Mouse (Mus musculus) gastrocnemius, postnatal 25 days (tissue): Measurements from ENCODE around the gene Fgf22. TPM values are rescaled to one million over a fixed set of nuclear protein-coding genes. Genes with fewer than 3 reads are reported as not detected.

Experiments
- DNase-seq: peaks from one replicate; pipeline ENCODE4 v3.0.0; 2022
- long read RNA-seq, 2 experiments: library from polyadenylated mRNA; stranded (forward); transcript quantifications; one replicate each; pipeline ENCODE4 v2.0.0; 2021
- total RNA-seq, 2 experiments: library from RNA; stranded (reverse); gene quantifications; 1 replicate in 1 of 2; 2 replicates in 1 of 2; pipeline ENCODE4 v1.2.3; 2021

Gene Fgf22
- not detected for total RNA-seq
- long read RNA-seq, experiment 1, result 0 reads
- long read RNA-seq, experiment 2, result 0 reads

DNA sequence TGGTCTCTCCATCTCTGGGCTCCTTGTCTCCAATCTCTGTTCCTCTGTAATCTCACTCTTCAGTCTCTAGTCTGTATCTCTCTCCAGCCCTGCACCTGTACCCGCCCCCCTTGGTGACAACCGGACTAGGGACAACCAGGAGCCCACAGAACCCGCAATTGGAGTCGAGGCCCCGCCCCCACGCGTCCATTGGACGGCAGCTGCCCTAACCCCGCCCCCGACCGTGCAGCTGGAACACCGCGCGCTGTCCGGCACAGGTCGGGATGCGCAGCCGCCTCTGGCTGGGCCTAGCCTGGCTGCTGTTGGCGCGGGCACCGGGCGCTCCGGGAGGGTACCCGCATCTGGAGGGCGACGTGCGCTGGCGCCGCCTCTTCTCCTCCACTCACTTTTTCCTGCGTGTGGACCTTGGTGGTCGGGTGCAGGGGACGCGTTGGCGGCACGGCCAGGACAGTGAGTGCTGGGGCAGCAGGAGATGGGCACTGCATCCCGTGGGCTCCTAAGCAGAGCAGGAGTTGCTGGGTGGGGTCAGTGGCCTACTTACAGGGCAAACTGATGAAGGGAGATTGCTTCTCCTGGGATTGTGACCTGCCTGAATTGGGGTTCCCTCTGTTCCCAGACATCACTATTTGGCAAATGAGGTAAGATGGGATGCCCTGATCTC is at the start of gene Fgf22:
TSS of gene Fgf22 (plus strand) at position 221 of the 661 bp plus-strand sequence.
- peak; percentile 68 for DNase-seq

DNA sequence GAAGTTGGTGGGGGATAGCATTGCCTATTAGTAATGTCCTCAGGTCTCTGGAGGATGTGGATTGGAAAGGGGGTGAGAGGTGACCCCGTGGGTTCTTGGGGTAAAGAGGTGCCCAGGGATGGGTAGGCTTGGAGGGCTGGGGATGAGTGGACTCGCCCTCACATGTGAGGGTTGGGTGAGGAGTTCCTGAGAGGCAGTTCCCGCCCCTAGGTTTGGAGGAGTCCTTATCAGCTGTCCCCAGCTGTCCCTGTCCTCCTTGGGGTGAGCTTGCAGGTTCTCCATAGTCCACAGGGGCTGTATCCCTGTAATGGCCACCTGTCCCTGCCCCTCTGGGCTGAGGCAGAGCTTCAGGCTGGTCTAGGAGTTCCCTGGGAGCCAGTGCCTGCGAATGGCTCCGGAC is 48.9 kb upstream of the Fgf22 start:
- DNase-seq, result no peak

DNA sequence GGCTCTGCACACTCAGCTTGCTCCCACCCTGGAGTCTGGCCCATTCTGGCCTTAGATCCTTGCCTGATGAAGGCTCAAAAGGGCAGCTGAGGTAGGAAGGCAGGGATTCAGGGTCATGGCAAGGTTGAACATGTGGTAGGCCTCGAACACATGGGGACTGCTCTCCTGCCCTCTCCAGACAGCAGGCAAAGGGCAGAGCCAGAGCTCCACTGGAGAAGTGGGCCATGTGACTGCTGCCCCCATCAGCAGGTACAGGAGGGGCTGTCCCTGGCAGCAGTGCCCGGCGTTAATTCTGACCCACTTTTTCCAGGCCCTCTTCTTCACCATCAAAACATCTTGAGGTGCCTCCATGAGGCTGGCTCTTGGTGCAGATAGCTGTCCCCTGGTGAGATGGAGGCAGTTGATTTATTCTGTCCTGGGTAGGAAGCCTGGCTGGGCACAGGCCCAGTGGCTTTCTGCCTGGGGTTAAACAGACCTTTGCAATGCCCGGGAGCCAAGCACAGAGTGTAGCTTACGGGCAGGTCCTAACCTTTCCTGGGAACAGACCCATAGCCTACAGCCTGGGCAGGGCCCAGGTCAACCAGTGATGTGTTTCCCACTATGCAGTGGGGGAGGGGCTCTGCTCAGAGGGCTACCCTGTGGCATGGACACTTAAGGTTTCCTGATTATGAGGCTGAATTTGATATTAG is 48.3 kb upstream of the Fgf22 start:
- peak; percentile 89 for DNase-seq

DNA sequence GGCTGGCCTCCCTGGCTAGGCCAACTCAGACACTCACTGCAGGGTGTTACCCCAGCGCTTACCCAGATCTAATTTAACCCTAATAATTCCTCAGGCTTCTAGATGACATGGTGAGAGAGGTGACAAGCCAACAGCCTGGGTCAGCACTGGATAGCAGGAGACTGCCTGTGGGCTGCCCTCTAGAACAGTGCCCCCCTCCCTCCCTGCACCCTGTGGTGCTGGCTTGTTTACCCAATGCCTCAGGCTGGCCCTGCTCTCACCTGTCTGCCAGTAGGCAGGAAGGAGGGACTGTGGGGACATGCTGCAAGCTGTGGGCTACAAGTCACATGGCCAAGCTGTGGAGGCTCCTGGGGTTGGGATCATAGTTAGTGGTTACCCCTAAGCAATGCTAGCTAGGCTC is 47.7 kb upstream of the Fgf22 start:
- DNase-seq, result peak; percentile 75

DNA sequence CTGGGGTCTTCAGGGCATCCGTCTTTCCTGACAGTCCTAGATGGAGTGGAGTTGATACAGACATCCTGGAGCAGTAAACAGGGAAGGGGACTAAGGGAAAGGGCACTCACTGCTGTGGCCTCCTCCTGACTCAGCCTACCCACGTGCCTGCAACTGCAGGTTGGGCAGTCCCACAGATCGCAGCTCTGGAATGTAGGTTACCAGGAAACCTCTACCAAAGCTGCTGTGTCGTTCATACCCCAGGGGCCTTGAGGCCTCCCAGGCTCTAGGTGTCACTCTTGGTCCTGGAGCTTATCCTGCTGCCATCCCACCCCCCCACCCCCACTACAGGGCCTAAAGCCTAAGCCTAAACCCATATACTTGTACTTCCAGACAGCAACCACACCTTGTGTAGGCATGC is 47.1 kb upstream of the Fgf22 start:
- no peak for DNase-seq

DNA sequence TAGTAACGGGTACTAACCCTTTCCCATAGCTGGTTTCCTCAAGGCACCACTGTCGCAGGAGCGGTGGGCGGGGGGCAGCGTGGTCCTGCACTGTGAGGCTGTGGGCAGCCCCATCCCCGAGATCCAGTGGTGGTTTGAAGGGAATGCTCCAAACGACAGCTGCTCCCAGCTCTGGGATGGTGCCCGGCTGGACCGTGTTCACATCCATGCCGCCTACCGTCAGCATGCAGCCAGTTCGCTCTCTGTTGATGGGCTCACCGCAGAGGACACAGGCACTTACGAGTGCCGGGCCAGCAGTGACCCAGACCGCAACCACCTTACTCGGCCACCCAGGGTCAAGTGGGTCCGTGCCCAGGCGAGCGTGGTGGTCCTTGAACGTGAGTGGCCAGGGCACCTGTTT is 46.2 kb upstream of the Fgf22 start:
- peak; percentile 57 for DNase-seq

DNA sequence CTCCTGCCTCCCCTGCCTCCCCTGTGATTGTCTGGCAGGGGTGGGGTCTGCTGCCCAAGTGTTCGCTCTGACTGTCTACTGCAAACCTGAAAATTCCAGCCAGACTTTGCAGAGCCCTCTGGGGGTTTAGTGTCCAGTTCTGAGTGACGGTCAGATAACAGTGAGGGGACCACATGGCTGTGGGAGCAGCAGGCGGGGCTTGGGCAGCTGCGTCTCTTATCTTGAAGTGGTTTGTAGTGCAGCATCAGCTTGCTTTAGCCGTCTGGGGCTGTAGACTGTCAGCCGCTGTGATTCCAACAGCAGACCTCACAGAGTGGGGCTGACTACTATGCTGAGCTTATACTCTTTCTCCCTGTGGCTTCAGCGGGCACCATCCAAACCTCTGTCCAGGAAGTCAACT is 45.6 kb upstream of the Fgf22 start:
- DNase-seq, result no peak

DNA sequence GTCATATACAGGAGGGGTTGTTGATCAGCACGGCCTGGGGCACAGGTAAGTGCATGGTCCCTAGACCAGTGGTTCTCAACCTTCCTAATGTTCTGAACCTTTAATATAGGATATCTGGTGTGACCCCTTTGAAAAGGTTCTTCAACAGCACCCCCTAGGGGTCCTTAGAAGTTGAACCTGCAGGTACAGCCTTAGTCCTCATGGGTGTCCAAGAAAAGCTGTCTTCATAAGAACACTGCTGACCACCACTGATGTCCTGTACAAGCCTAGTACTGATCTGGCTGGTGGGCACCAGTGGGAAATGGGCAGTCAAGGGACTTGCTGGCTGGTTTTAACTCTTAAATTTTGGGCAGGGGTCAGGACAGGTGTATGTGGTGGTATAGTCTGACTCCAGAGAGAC is 42.8 kb upstream of the Fgf22 start:
- DNase-seq, result no peak

DNA sequence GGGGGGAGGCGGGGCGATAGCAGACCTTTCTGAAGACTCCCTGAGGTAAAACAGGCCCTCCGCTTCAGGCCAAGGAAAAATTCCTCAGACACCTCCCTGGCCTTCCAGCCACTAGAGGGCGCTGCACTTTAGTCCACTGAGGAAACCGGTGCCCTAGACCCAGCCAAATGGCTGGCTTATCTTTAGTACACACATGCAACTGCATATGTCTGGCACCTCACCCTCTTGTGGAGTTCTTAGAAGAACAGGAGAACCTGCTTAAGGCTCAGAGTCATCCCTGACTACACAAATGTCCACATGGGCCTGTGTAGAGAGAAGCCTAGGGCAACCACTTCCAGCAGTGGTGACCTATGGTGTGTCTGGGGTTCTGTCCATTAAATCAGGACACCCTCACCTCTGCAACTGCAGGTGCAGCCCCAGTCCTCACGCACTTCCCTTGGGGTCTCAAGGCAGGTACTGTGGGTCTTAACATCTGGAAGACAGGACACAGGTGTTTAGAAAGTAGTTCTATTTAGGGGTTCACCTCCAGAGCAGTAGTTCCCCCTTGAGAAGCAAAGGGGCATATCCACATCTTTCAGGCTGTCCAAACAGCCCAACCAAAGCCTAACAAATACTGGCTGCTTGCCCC is 42.3 kb upstream of the Fgf22 start:
- DNase-seq, result no peak

DNA sequence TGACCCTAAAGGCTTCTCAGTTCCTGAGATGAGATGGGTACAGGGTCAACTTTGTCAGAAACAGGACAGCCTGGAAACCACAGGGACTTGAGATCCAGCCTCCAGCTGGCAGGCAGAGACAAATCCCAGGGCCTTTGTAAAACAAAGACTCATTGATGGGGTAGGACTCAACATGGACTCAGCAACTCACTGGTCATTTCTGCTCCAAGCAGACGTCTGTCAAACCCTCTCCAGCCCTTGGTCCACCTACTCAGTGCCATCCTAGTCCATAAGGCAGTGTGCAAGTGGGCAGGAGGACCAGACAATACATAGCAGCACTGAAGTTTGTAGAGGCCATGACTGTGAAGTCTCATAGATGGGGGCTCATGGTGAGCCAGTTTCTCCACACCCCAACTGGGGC is 41.7 kb upstream of the Fgf22 start:
- DNase-seq, result no peak

DNA sequence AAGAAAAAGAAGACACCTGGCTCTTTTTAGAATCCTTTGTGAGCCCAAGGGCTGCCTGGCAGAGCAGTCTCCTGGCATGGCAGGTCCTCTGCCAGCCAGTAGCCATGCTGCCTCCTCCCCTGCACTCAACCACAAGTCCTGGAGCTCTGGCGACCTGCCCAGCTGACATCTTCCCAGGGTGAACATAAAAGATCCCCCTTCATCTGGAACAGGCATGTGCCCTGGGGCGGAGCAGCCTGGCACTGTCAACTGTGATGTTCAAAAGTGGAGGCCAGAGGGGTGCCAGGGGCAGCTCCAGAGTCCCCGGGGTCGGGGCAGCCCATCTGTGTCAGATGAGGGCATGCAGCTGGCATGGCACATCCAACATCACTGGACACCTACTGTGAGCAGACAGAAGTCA is 39.9 kb upstream of the Fgf22 start:
- DNase-seq, result no peak

DNA sequence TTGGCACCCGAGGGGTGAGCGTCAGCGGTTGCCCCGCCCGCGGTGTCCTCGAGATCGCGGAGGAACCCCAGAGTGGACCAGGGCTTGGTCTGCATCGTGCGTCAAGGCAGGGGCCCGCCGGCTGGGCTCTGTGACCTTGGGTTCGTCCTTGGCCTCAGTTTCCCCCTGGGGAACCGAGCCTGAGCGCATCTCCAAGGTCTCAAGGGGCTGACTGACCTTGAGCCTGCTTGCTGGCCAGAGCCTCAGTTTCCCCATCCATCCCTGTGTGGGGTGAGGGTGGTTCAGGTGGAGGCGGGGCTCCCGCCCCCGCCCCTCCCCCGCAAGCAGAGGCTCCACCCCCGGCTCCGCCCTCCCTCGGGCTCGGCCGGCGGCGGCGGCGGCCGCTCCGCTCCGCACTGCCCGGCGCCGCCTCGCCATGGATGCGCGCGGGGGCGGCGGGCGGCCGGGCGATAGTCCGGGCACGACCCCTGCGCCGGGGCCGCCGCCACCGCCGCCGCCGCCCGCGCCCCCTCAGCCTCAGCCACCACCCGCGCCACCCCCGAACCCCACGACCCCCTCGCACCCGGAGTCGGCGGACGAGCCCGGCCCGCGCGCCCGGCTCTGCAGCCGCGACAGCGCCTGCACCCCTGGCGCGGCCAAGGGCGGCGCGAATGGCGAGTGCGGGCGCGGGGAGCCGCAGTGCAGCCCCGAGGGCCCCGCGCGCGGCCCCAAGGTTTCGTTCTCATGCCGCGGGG is 38.5 kb upstream of the Fgf22 start, which contains the start of gene Hcn2:
TSS of gene Hcn2 (plus strand) at position 381 of the 734 bp plus-strand sequence.
- DNase-seq, result no peak

DNA sequence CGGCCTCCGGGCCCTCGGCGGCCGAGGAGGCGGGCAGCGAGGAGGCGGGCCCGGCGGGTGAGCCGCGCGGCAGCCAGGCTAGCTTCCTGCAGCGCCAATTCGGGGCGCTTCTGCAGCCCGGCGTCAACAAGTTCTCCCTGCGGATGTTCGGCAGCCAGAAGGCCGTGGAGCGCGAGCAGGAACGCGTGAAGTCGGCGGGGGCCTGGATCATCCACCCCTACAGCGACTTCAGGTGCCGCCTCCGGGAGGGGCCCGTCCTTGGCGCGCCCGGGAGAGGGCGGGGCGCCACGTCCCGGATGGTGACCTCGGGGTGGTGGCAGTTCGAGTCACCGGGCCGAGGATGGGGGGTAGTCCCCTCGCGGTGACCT is 37.9 kb upstream of the Fgf22 start:
- no peak for DNase-seq

DNA sequence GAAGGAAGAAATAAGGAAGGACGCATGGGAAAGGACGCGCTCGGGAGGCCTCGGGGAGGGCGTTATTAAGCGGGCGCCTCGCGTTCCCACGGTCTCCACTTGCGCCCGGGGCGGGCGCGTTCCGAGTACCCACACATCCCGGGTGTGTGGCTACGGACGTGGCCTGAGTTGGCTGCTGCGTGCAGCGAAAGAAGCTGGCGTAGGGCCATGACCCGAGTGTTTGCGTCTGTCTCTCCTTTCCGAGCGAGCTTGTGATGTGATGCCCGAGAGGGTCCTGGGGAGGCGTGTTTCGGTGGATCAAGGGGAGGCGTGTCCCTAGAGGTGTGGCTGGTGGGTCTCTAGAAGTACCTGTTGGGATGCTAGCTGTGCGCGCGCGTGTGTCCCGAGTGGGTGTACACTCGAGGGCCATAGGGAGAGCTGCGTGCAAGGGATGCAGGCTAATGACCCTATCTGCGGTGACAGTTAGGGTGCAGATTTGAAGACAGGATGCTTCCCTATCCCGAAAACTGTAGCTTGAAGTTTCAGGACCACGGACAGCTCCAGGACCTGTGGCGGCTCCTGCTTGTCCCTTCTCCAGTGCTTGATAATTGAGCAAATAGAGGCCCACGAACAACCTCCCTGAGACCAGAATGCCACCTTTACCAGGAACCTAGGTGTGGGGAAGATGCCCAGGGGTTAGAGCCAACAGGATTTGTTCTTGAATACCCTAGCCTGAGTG is 37.1 kb upstream of the Fgf22 start:
- DNase-seq, result no peak

DNA sequence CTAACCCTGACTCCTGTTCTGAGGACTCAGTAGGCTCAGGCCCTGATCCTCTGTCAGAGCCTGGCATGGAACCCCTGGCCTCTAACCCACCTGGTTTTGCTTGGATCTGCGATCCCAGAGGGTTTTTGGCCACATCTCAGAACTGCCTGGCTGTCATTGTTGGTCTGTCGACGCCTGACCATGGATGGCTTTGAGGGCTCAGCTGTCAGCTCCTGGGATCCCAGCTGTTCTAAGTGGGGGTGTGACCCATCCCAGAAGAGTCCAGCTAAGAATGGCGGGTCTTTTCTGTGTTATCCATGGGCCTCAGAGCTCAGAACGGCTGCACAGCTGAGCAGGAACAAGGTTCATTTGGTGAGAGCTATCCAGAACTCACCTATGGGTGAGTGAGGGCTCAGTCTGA is 33.8 kb upstream of the Fgf22 start:
- no peak for DNase-seq

DNA sequence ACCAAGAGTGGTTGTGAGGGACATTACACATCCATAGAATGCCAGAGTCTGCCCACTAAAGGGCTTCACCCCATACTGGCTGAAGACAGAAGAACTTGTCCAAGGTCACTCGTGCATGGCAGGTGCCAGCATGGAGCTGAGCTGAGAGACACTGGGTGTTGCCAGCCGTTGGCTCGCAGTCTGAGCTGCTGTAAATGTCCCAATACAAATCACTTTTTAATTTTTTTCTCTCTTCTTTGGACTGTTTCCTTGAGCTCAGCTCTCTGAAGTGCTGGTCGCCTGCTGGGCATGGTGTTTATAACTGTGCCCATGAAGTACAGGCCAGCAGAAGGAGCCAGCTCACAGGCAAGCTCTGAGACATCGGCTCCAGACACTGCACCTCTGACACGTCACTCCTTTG is 31.8 kb upstream of the Fgf22 start:
- DNase-seq, result no peak

DNA sequence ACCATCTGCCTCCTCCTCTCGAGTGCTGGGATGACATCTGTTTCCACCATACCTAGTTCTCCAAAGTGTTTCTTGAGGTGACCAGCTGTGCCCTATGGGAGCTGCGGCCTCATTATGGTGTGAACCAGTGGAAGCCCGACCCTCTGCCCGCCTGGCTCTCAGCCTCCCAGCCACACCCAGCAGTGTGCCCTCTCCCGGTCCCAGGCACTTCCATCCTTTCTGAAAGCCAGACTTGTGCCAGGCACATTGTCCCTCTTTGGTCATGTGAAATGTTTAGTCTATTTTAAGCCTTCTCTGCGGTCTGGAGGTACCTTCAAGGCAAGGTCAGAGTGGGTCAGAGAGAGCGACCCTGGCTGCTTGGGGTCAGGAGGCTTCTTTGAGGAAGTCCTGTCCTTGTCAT is 31.2 kb upstream of the Fgf22 start:
- DNase-seq, result no peak

DNA sequence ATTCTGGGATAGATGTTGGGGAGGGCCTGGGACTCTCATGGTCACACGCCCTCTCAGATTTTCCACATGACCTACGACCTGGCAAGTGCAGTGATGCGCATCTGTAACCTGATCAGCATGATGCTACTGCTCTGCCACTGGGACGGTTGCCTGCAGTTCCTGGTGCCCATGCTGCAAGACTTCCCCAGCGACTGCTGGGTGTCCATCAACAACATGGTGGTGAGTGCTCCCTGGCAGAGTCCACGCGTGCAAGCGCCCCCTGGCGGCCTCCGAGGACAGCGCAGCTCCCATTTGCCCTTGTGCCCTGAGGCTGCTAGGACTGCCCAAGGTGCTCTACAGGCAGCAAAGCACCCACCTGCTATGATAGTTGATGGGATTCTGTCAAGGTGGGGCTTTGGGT is 28.8 kb upstream of the Fgf22 start:
- DNase-seq, result peak; percentile 60

DNA sequence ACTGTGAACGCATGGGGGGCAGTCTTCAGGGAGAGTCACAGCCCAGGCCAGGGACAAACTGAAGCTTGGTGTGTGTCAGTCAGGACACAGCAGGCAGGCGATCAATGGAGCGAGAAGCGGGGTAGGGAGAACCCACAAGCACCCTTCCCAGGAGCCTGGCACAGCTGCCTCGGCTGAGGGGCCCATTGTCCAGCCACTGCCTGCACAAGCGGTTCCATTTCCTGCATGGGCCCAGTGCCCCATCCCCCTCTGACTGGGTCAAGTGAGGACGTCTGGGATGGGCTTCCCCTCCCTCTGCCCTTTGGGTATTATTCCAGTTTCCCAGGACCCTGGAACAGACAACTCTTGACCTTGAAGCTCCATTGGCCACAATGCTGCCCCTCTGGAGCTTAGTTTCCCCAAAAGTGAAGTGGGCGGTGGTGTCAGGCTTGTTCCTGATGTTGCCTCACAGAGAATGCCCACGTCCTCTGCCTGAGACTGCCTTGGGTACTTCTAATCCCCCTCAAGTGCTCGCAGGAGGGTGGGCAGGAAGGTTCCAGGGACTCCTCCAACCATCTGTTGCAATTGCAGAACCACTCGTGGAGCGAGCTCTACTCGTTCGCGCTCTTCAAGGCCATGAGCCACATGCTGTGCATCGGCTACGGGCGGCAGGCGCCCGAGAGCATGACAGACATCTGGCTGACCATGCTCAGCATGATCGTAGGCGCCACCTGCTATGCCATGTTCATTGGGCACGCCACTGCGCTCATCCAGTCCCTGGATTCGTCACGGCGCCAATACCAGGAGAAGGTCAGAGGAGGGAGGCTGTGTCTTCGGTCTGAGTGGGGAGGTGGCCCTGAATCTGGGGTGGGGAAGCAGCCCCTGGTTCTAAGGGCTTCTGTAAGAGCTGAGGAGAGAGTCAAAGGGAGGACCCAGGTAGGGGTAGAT is 26.3 kb upstream of the Fgf22 start:
- DNase-seq, result no peak

DNA sequence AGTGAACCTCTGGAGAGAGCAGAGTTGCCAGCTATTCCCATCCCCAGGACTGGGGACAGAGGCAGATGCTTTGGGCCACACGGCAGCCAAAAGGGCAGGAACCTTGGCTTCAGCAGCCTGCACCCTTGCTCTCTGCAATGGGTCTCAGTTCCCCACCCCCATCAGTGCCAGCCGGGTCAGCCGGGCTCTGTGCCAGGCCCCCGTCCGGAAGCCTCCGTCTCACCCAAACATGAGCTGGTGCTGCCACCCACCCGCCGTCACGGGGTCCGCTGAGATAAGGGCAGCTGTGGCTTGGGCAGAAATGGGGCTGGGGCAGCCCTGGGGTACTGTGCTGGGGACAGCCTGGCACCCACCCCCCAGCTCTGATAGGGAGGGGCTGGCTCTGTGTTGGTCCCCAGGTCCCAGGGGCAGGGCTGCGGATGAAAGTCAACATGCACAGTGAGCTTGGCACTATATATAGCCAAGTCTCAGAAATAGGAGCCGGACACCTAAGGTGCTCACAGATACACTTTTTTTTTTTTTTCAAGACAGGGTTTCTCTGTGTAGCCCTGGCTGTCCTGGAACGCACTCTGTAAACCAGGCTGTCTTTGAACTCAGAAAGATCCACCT is 25.4 kb upstream of the Fgf22 start:
- peak; percentile 56 for DNase-seq

DNA sequence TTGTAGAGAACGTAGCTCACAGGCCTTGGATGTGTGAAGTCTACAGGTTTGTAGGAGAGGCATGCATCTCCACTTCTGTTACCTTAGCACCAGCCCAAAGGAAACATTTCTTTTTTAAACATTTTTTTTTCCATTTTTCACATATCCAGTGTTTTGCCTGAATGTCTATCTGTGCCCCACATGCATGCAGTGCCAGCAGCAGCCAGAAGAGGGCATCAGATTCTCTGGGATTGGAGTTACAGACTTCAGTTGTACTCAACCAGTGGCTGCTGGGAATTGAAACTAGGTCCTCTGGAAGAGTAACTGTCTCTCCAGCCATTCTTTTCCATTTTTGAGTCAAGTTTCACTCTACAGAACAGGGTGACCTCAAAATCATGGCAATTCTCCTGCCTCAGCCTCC is 22.4 kb upstream of the Fgf22 start:
- DNase-seq, result no peak
